Mouse (Mus musculus): Measurements from ENCODE around the gene Gm21969.

Gm21969 gene

DNA sequence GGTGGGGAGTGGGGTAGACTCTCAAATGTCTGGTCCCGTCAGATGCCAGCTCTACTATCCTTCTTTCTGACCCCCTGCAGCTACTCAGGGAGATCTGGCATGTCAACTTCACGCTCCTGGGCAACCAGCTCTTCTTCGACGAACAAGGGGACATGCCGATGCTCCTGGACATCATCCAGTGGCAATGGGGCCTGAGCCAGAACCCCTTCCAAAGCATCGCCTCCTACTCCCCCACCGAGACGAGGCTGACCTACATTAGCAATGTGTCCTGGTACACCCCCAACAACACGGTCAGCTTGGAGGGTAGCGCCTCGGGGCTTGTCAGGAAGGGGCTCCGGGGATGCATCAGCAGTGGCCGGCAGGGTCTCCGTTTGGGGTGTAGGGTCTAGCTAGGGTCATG is 58.9 kb downstream of the Gm21969 start:
- DNase-seq (ENCODE audit: low spot score in 2 of 2): peak in 1 of 2 experiments; percentile 58

- no peak for DNase-seq (ENCODE audit: low spot score in 2 of 2)
These were observed 64.6 kb downstream of the Gm21969 start for GRCm38 (mm10) chr4:139667632-139668031.

GRCm38 (mm10) chr4:139669847-139670246 is 66.9 kb downstream of the Gm21969 start:
- peak in 1 of 2 experiments; percentile 64 for DNase-seq (ENCODE audit: low spot score in 2 of 2)

GRCm38 (mm10) chr4:139675696-139676095 is 72.7 kb downstream of the Gm21969 start:
- DNase-seq (ENCODE audit: low spot score in 2 of 2): no peak

DNA sequence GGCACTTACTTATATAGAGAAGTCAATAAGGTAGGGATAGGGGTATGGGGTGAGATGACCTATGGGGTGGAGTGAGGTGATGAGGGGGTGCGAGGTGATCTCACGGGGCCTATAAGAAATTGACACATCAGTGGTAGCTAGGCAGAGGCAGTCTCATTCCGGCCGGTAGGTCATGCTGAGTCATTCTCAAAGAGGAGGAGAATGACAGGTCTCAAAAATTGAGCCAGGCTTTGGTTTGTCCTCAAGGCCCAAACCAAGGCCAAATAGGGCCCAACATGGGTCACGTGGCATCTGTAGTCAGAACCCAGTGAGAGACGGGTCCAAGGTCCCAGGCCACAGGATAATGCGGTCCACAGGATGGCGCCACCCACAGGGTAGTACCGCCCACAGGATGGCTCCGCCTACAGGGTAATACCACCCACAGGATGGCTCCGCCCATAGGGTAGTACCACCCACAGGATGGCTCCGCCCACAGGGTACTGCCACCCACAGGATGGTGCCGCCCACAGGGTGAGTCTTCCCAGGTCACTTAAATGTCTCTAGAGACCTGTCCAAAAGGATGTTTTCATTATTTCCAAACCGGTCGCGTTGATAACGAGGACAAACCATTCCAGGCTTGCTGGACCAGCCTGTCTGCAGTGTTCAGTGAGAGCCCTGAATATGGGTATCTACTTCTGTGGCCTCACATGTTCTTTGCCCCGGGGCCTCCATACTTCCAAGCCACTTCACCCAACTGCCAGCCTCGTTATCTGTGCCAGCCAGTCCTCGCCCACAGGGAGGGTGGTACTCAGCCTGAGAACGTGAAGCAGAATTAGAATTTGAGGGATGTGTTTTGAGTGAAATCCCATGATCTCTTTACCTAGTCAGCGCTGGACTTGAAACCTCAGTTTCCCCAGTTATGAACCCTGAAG is 81.0 kb downstream of the Gm21969 start:
- DNase-seq (ENCODE audit: low spot score in 2 of 2): no peak

DNA sequence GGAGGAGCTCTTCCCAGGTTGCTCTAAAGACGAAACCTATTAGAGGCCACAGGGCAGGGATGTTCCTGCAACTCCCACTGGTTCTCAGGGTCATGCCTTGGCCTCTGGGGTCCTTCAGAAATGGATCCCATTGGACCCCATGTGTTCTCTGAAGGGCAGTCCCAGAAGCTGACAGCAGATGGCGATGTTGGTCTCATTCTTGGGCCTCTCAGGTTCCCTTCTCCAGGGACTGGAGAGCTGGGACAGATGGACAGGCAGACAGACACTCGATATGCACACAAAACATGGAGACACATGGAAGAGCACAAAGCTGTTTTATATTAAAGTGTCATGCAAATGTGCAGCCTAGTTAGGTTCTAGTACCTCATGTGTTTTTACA is 81.6 kb downstream of the Gm21969 start:
- peak; percentile 63 to 82 for DNase-seq (ENCODE audit: low spot score in 2 of 2)

DNA sequence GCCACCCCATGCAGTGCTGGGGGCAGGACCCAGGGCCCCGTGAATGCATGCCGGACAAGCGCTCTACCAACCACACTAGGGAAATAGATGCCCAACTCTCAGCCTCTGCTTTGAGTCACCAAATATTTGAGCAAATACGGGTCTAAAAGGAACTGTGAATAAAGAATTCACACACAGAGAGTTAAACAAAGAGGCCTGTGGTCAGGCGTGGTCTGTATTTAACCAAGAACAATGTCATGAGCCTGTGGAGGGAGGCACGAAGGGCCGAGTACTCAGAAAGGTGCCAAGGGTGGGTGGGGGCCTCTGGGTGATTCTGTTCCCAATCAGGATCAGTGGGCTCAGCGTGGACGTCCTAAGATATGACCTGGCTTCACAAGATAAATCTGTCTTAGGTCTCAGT is 85.1 kb downstream of the Gm21969 start:
- no peak for DNase-seq (ENCODE audit: low spot score in 2 of 2)

DNA sequence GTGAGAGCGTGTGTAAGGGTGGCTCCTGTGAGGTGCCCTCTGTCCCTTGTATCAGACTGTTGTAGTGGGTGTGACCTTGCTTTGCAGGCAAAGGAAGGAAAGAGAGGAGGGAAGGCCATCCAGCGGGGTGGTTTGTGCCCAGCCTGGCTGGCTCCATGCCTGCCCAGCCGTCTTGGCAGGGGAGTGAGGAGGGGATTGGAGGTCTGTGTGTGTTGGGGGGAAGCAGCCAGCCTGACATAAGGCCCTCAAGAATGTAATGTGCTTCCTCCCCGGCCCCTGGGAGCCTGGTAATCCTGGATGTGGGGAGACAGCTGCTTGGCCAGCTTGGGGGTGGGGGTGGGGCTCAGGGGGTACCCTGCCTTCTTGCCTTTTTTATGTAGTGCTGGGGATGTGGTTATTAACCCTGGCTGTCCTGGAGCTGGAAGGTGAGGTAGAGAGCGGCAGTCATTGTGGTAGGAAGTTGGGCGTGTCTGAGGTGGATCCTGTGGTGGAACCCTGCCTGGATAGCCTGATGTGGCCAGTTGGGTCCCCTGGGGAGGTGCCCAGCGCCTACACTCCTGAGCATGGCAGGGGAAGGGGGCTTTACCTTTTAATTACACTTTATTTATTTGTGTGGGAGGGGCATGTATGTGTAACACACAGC is 86.8 kb downstream of the Gm21969 start:
- peak in 1 of 2 experiments; percentile 41 for DNase-seq (ENCODE audit: low spot score in 2 of 2)

DNA sequence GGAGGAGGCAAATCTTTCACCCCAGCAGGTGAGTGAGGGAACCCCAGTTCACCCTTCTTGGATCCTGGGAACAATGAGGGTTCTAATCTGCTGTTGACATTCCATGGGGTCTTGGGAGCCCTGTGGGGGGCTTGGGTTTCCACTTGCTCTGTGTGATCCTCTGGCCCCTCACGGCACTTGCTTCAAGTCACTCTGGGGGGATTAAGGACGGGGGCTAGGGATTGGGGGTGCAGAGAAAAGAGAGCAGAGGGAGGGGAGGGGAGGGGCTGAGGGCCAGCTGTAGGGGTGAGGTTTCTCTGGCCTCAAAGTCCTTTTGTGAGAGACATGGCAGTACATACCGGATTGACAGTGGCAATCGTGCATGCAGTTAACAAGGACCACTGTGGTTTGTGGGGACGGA is 90.3 kb downstream of the Gm21969 start:
- no peak for DNase-seq (ENCODE audit: low spot score in 2 of 2)

DNA sequence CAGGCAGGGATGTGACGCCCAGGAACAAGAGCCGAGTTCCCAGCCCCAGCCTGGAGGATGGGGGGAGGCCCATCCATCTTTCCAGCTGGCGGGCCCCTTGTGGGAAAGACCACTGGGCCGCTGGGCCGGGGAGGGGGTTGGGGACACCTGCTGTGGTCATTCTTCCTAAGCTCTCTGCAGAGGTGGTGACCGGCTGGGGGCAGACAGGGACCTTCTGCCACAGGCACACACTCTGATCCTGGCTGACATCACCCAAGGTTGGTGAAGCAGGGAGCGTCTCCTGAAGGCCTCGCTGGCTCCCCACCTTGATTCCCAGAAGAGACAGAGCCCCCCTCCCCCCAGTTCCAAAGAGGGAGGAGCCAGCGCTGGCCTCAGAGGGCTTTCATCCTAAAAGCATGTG is 94.8 kb downstream of the Gm21969 start:
- DNase-seq (ENCODE audit: low spot score in 2 of 2): no peak

DNA sequence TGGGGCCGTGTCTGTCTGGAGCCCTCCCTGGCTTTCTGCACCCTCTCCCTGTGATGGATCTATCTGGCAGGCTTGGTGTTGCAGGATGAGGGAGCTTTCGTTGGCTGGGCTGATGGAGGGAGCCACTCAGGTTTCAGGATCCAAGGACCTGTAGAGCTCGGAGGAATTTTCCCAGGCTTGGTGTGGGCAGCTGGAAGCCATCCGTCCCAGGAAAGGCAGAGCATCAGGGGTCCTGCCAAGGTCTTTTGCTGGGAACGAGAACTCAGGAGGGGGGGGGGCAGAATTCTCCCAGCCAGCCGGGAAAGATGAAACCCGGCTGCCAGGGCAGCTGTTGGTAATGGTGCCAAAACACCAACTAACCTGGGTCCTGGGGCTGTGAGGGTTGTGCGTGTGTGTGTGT is 95.6 kb downstream of the Gm21969 start:
- DNase-seq (ENCODE audit: low spot score in 2 of 2): no peak

- DNase-seq (ENCODE audit: low spot score in 2 of 2): no peak
These were observed 99.9 kb downstream of the Gm21969 start for GRCm38 (mm10) chr4:139702914-139703313.

- no peak for DNase-seq (ENCODE audit: low spot score in 2 of 2)
These were observed 100.5 kb downstream of the Gm21969 start for GRCm38 (mm10) chr4:139703468-139703867.

- no peak for DNase-seq (ENCODE audit: low spot score in 2 of 2)
These were observed 103.0 kb downstream of the Gm21969 start for GRCm38 (mm10) chr4:139705986-139706385.

GRCm38 (mm10) chr4:139710467-139711334 is 107.7 kb downstream of the Gm21969 start:
- DNase-seq (ENCODE audit: low spot score in 2 of 2): no peak

Measured in cerebellum, postnatal 4 days (tissue).